Mouse (Mus musculus) lung, postnatal 0 days (tissue): ENCODE results near the gene Nek8. TPM values are rescaled to one million over a fixed set of nuclear protein-coding genes. Genes with fewer than 3 reads are reported as not detected.
A peak's percentile ranks its signal among the peaks of the same experiment; 100 is the strongest.

Source experiments
- ATAC-seq: fragments of 200-750 bp; cut with Nextera tagmentation; 2 replicates; pipeline ENCODE4 v1.8.0; 2017; ENCODE audit warnings: moderate library complexity
- DNase-seq: peaks from one replicate; pipeline ENCODE4 v3.0.0-alpha.2; 2016; ENCODE audit warnings: low spot score
- H3K27ac ChIP-seq: fragments of 300-500 bp; sonication (generic); 2 replicates; pipeline ENCODE4 v1.5.1; 2014; ENCODE audit warnings: antibody characterized with exemption, mild to moderate bottlenecking, low read length, mixed read lengths
- H3K27me3 ChIP-seq: fragments of 300-500 bp; sonication (generic); replicated peaks from 2 replicates; pipeline ENCODE4 v1.6.1; 2014; ENCODE audit warnings: low read length, mixed read lengths; ENCODE audit not compliant: insufficient read depth
- H3K36me3 ChIP-seq: fragments of 300-500 bp; sonication (generic); 2 replicates; pipeline ENCODE4 v1.6.1; 2014; ENCODE audit warnings: low read length, mixed read lengths; ENCODE audit not compliant: insufficient read depth
- H3K4me1 ChIP-seq: fragments of 300-500 bp; sonication (generic); 2 replicates; pipeline ENCODE4 v1.6.1; 2014; ENCODE audit warnings: antibody characterized with exemption, low read depth, low read length, mixed read lengths; ENCODE audit not compliant: insufficient read depth
- H3K4me2 ChIP-seq: fragments of 300-500 bp; sonication (generic); replicated peaks from 2 replicates; pipeline ENCODE4 v1.6.1; 2014; ENCODE audit warnings: low read depth, mild to moderate bottlenecking, low read length, moderate library complexity, mixed read lengths
- H3K4me3 ChIP-seq: fragments of 300-500 bp; sonication (generic); 2 replicates; pipeline ENCODE4 v1.5.1; 2014; ENCODE audit warnings: low read depth, low read length
- H3K9ac ChIP-seq: fragments of 300-500 bp; sonication (generic); replicated peaks from 2 replicates; pipeline ENCODE4 v1.6.1; 2014; ENCODE audit warnings: low read depth, mild to moderate bottlenecking
- H3K9me3 ChIP-seq: fragments of 300-500 bp; sonication (generic); 2 replicates; pipeline ENCODE4 v1.6.1; 2016; ENCODE audit warnings: low read length, mixed read lengths
- CTCF ChIP-seq: IDR thresholded peaks from 2 replicates; pipeline ENCODE4 v1.5.1; 2016; ENCODE audit warnings: antibody characterized with exemption, mild to moderate bottlenecking
- EP300 ChIP-seq: IDR thresholded peaks from 2 replicates; pipeline ENCODE4 v1.6.1; 2016; ENCODE audit warnings: antibody characterized with exemption, mild to moderate bottlenecking, control low read depth
- WGBS: fragments of 180-500 bp; shearing (Covaris S2); extraction: QIAGEN DNeasy Blood & Tissue Kit; methylation state at CpG from one replicate; pipeline ENCODE4 v1.1.7; 2014; 5-methylcytosine and 5-hydroxymethylcytosine counted together
- polyA plus RNA-seq: library from polyadenylated mRNA; unstranded; fragments of >200 nt; fragmentation: Nextera tagmentation; extraction: Ambion mirVana; gene quantifications from 2 replicates; pipeline ENCODE4 v1.2.1, GENCODE M21; 2015

Gene Nek8
- polyA plus RNA-seq, 1 experiment from 2014 or later: 11.7 TPM

DNA sequence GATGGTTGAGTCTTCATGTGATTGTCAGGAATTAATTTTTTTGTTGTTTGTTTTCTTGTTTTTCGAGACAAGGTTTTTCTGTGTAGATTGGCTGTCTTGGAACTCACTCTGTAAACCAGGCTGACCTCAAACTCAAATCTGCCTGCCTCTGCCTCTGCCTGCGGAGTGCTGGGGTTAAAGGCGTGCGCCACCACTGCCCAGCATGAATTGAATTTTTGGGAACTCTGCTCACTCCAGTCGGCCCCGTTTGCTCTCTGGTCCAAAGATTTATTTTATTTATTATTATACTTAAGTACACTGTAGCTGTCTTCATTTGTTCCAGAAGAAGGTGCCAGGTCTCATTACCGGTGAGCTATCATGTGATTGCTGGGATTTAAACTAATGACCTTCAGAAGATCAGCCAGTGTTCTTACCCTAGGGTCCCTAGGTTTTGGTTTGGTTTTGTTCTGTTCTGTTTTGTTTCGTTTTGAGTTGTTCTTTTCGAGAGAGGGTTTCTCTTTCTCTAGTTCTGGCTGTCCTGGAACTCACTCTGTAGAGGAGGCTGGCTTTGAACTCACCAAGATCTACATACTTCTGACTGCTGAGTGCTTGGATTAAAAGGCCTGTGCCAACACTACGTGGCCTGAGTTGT lies 7.5 kb upstream of the Nek8 start:
- TF ChIP-seq EP300: no peak
- no peak for TF ChIP-seq CTCF
- no peaks in the 10 kb centered on the region for H3K9me3 ChIP-seq
- H3K9ac ChIP-seq: no peak overlapping the region
- H3K4me1 ChIP-seq: peaks cover 11% of the 10 kb centered on the region; the same call in 1 of the 2 replicates
- no peak overlapping the region for H3K27ac ChIP-seq
- peak overlapping the region; percentile 67; the same call in 1 of the 2 replicates for H3K4me2 ChIP-seq
- DNase-seq: no peak
- WGBS: 39% methylated on average over 10 of the region's 10 CpGs
- H3K36me3 ChIP-seq: peaks cover 11% of the 10 kb centered on the region; the same call in 1 of the 2 replicates
- ATAC-seq: no peak
- H3K4me3 ChIP-seq: peak overlapping the region; percentile 72; the same call in 1 of the 2 replicates
- no peaks in the 10 kb centered on the region for H3K27me3 ChIP-seq

DNA sequence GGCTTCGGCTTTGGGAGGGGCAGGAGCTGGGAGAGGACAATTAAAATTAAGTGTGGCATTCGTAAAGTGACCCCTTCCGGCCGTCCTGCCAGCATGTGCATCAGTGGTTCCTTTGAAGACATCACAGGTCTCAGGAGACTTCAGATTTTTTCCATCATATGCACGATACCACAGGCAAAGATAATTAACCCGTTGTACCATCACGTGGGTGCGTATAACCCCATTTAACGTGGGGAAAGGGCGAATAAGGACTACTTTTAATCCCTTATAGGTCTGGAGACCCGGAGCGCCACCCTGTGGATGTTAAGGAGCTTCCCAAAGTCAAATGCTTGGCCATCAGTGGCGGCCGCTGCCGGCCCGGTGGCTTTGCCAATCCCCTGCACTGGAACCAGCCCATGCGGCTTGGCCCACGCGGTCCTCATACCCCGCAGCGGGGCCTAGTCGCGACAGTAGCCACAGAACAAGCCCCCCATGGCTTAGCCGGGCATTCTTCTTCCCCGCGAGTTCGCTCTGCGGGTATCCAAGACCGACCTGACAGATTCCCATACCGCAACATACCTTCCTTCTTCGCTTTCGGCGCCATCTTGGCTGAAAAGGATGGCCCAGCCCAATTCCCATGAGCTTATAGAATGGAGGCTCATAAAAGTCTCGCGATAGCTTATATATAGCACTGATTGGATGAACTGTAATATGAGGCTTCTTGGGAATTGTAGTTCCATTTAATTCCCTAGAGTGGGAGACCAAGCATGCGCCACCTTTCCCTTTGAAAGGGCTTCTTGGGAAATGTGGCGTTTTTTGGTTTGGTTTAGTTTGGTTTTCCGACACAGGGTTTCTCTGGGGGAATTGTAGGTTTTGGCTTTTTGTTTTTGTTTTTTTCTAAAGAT lies 6.7 kb upstream of the Nek8 start, which contains the start of gene Rpl23a:
Gene Rpl23a, minus strand, starts transcription at position 624 of the 884 bp plus-strand sequence.
- Histone ChIP-seq H3K36me3 (peaks cover 11% of the 10 kb centered on the region; the same call in 1 of the 2 replicates), H3K27ac (peak within 1 kb of the TSS; percentile 84), H3K4me3 (peak within 1 kb of the TSS; percentile 72), H3K9ac (peak within 1 kb of the TSS; percentile 58), H3K9me3 (no peaks in the 10 kb centered on the region), H3K27me3 (no peaks in the 10 kb centered on the region), H3K4me2 (peak within 1 kb of the TSS; percentile 67), H3K4me1 (peaks cover 13% of the 10 kb centered on the region; the same call in 1 of the 2 replicates)
- ATAC-seq: peak; percentile 88
- peak; percentile 61 for TF ChIP-seq CTCF
- TF ChIP-seq EP300: peak; percentile 67
- peak; percentile 99 for DNase-seq
- under 1% methylated on average over 38 of the region's 38 CpGs for WGBS

DNA sequence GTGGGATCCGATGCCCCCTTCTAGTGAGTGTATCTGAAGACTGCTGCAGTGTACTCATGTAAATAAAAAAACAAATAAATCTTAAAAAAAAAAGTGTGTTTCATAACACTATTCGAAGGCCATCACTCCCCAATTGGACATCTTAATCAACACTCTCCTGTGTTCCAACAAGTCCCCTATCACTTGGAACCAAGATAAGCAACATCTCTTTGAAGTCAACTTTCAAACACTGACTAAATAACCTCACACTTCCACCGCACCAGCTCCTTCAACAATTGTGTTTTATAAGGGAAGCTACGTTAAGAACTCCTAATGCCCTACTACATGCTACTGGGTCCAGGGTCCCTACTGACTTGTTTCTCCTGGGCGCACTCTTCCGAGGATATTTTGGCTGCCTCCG lies 6.0 kb upstream of the Nek8 start:
- H3K4me1 ChIP-seq: peaks cover 13% of the 10 kb centered on the region; the same call in 1 of the 2 replicates

DNA sequence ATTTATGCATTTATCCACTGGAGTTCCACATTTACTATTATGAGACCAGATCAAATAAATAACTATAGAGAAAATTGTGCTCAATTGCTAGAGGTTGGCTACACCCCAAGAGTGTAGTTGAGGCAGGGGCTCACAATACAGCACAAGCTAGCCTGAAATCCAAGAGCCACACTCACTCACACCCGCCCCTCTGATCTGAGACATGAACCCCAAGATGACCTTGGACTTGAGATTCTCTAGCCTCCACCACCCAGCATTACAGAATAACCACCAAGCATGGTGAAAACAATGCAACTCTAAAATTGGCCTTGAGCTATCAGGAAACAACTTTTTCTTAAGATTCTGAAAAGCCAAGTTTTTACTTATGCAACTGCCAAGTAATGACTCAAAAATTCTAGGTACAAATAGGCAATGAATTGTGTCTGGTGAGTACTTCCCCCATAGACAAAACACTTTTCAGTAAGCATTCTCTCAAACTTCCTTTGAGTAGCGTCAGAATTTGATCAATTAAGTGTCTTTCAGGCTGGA lies 5.4 kb upstream of the Nek8 start:
- H3K27ac ChIP-seq: no peak overlapping the region
- DNase-seq: no peak

More for the DNA sequence above, 6.0 kb upstream of the Nek8 start:
- peak overlapping the region; percentile 58 for H3K9ac ChIP-seq
- TF ChIP-seq EP300 (no peak), CTCF (no peak)
- under 1% methylated on average over 7 of the region's 7 CpGs for WGBS
- peak overlapping the region; percentile 67 for H3K4me2 ChIP-seq
- H3K4me3 ChIP-seq: peak overlapping the region; percentile 72
- no peak overlapping the region for H3K27ac ChIP-seq
- DNase-seq (no peak), ATAC-seq (no peak)
- no peaks in the 10 kb centered on the region for H3K9me3 ChIP-seq
- H3K36me3 ChIP-seq: peaks cover 11% of the 10 kb centered on the region; the same call in 1 of the 2 replicates
- H3K27me3 ChIP-seq: no peaks in the 10 kb centered on the region

DNA sequence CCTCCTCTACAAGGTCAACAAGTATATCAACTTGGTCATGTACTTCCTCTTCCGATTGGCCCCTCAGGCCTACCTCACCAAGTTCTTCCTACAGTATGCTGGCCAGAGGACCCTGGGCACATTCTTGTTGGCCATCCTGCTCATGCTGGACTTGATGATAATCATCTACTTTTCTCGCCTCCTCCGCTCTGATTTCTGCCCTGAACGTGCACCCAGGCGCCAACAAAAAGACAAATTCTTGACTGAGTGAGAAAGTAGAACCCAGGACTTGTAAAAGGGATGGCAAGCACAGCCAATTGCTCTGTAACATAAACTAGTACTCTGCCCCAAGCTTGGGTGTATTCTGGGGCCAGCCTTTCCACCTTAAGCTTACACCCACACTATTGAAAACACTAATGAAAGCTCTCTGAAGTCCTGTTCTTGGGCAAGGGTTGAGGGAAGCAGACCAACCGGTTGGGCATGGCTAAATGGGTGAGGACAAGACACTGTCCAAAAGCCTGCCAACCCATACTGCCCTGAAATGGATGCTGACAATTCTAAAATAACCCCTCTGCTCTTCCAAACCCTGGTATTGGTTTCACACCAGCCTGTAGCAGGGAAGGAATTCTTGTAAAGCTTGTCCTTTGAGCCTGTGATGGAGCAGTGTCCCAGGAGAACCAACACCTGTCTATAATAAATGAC lies 3.7 kb upstream of the Nek8 start:
- Histone ChIP-seq H3K36me3 (peaks cover 11% of the 10 kb centered on the region; the same call in 1 of the 2 replicates), H3K27ac (no peak overlapping the region), H3K4me2 (no peak overlapping the region), H3K9ac (no peak overlapping the region), H3K27me3 (no peaks in the 10 kb centered on the region), H3K4me1 (peaks cover 13% of the 10 kb centered on the region; the same call in 1 of the 2 replicates), H3K9me3 (no peaks in the 10 kb centered on the region), H3K4me3 (no peak overlapping the region)
- TF ChIP-seq CTCF (no peak), EP300 (no peak)
- 58% methylated on average over 6 of the region's 6 CpGs for WGBS
- ATAC-seq: no peak
- DNase-seq: no peak

More for the DNA sequence above, 5.4 kb upstream of the Nek8 start:
- no peak for TF ChIP-seq CTCF
- TF ChIP-seq EP300: no peak
- Histone ChIP-seq H3K36me3 (peaks cover 11% of the 10 kb centered on the region; the same call in 1 of the 2 replicates), H3K9me3 (no peaks in the 10 kb centered on the region), H3K9ac (no peak overlapping the region), H3K4me2 (peak overlapping the region; percentile 67; the same call in 1 of the 2 replicates), H3K4me1 (peaks cover 13% of the 10 kb centered on the region; the same call in 1 of the 2 replicates), H3K4me3 (no peak overlapping the region), H3K27me3 (no peaks in the 10 kb centered on the region)
- 35% methylated on average over 2 of the region's 2 CpGs for WGBS
- ATAC-seq: no peak
